Mouse (Mus musculus) kidney, adult 2 months (tissue): Measurements from ENCODE around the gene Ssb. TPM values are rescaled to one million over a fixed set of nuclear protein-coding genes. Genes with fewer than 3 reads are reported as not detected.

ENCODE experiments used
- DNase-seq: peaks from one replicate; pipeline ENCODE4 v3.0.0; 2021
- H3K27ac ChIP-seq: fragments of 200-500 bp; 2 replicates; pipeline ENCODE4 v1.5.1; 2012; ENCODE audit warnings: low read depth, low read length, control low read depth, inconsistent platforms; ENCODE audit not compliant: insufficient read depth
- H3K27me3 ChIP-seq: fragments of 200-500 bp; replicated peaks from 2 replicates; pipeline ENCODE4 v1.6.1; 2012; ENCODE audit warnings: mild to moderate bottlenecking, moderate library complexity, low read length, inconsistent platforms; ENCODE audit not compliant: control insufficient read depth, insufficient read depth
- H3K36me3 ChIP-seq: fragments of 200-500 bp; 2 replicates; pipeline ENCODE4 v1.6.1; 2012; ENCODE audit warnings: mild to moderate bottlenecking, moderate library complexity, low read length, inconsistent platforms; ENCODE audit not compliant: control insufficient read depth, insufficient read depth
- H3K4me1 ChIP-seq: fragments of 200-500 bp; 2 replicates; pipeline ENCODE4 v1.6.1; 2011; ENCODE audit warnings: low read length; ENCODE audit not compliant: control insufficient read depth, insufficient read depth
- H3K4me3 ChIP-seq: fragments of 200-500 bp; 2 replicates; pipeline ENCODE4 v1.5.1; 2011; ENCODE audit warnings: mild to moderate bottlenecking, low read depth, low read length, control low read depth; ENCODE audit not compliant: insufficient read depth
- CTCF ChIP-seq: fragments of 200-500 bp; conservative IDR thresholded peaks from 2 replicates; pipeline ENCODE4 v1.5.1; 2011; ENCODE audit warnings: low read depth, mild to moderate bottlenecking, control low read depth, low read length, moderate library complexity, mixed read lengths; ENCODE audit not compliant: insufficient read depth, insufficient read length
- POLR2A ChIP-seq: fragments of 200-500 bp; IDR thresholded peaks from one replicate; pipeline ENCODE4 v1.6.1; 2011; ENCODE audit warnings: low read depth, low read length, control low read depth
- WGBS: fragments of 180-500 bp; shearing (Covaris S2); methylation state at CpG from one replicate; pipeline ENCODE4 v1.1.7; 2018; 5-methylcytosine and 5-hydroxymethylcytosine counted together
- polyA plus RNA-seq: library from polyadenylated mRNA; depleted of rRNA; stranded (reverse); fragments of >200 nt; gene quantifications from 2 replicates; pipeline ENCODE4 v1.2.3, GENCODE M21; 2012; rRNA removed

Gene Ssb
- polyA plus RNA-seq, 1 experiment: 5.9 TPM

GRCm38 (mm10) chr2:69912801-69913200, 51.4 kb downstream of the Ssb start:
- DNase-seq: no peak
- H3K4me1 ChIP-seq: no peaks in the 10 kb centered on the region
- H3K36me3 ChIP-seq: peaks cover 5% of the 10 kb centered on the region; the same call in 1 of the 2 replicates
- 53% methylated on average over 2 of the region's 2 CpGs for WGBS
- no peak overlapping the region for H3K4me3 ChIP-seq
- TF ChIP-seq POLR2A (no peak), CTCF (no peak)
- H3K27me3 ChIP-seq: no peaks in the 10 kb centered on the region
- H3K27ac ChIP-seq: no peak overlapping the region

- Histone ChIP-seq H3K27me3 (no peaks in the 10 kb centered on the region), H3K36me3 (peaks cover 8% of the 10 kb centered on the region; the same call in 1 of the 2 replicates), H3K4me3 (no peak overlapping the region), H3K27ac (no peak overlapping the region), H3K4me1 (no peaks in the 10 kb centered on the region)
- no peak for TF ChIP-seq POLR2A
- TF ChIP-seq CTCF: no peak
- no peak for DNase-seq
- 78% methylated on average over 3 of the region's 3 CpGs for WGBS
Observed at GRCm38 (mm10) chr2:69917301-69917700, 55.9 kb downstream of the Ssb start.

Other genes starting within 250 kb of the Ssb start
- 1.3 and 1.7 TPM in 2 replicates for gene Bbs5, start 214.4 kb upstream of the Ssb start, polyA plus RNA-seq
- 0.08 and 1.8 TPM in 2 replicates for gene Klhl41, start 191.4 kb upstream of the Ssb start, polyA plus RNA-seq
- 9.3 and 11.2 TPM in 2 replicates for gene Fastkd1, start 148.0 kb upstream of the Ssb start, polyA plus RNA-seq
- gene Ppig, start 139.0 kb upstream of the Ssb start, polyA plus RNA-seq: 2.9 and 3.6 TPM in 2 replicates
- 0.20 and 0.37 TPM in 2 replicates for gene Ccdc173, start 72.0 kb upstream of the Ssb start, polyA plus RNA-seq
- gene Phospho2, start 71.9 kb upstream of the Ssb start, polyA plus RNA-seq: 24.3 and 50.8 TPM in 2 replicates
- 0.57 and 1.1 TPM in 2 replicates for gene Klhl23, start 39.6 kb upstream of the Ssb start, polyA plus RNA-seq
- 7.0 and 8.8 TPM in 2 replicates for gene Mettl5, start 24.1 kb downstream of the Ssb start, polyA plus RNA-seq
- 17.8 and 18.4 TPM in 2 replicates for gene Ubr3, start 35.7 kb downstream of the Ssb start, polyA plus RNA-seq
- 1.6 and 1.7 TPM in 2 replicates for gene Myo3b, start 177.6 kb downstream of the Ssb start, polyA plus RNA-seq